Mouse (Mus musculus): Measurements from ENCODE around the gene Gas6.

Gene Gas6

GRCm38 (mm10) chr8:13459431-13459830 lies 34.9 kb downstream of the Gas6 start:
- DNase-seq: no peak

- no peak for DNase-seq
Measured at GRCm38 (mm10) chr8:13455295-13455694, 39.0 kb downstream of the Gas6 start.

- peak; percentile 72 for DNase-seq
Measured at GRCm38 (mm10) chr8:13454341-13455113, 39.8 kb downstream of the Gas6 start.

- no peak for DNase-seq
Measured at GRCm38 (mm10) chr8:13451747-13452277, 42.5 kb downstream of the Gas6 start.

- no peak for DNase-seq
Measured at GRCm38 (mm10) chr8:13448145-13448544, 46.1 kb downstream of the Gas6 start.

GRCm38 (mm10) chr8:13446456-13446855 lies 47.8 kb downstream of the Gas6 start:
- DNase-seq: peak; percentile 52

GRCm38 (mm10) chr8:13442152-13442551 lies 52.1 kb downstream of the Gas6 start:
- DNase-seq: no peak

GRCm38 (mm10) chr8:13437531-13437930 lies 56.8 kb downstream of the Gas6 start:
- no peak for DNase-seq

GRCm38 (mm10) chr8:13436052-13436451 lies 58.2 kb downstream of the Gas6 start:
- DNase-seq: no peak

- DNase-seq: no peak
Measured at GRCm38 (mm10) chr8:13434889-13435288, 59.4 kb downstream of the Gas6 start, which contains the start of gene Tmem255b. TSS of gene Tmem255b (plus strand) at chr8:13435189.

- DNase-seq: no peak
Measured at GRCm38 (mm10) chr8:13433130-13433529, 61.2 kb downstream of the Gas6 start.

GRCm38 (mm10) chr8:13430866-13431265 lies 63.4 kb downstream of the Gas6 start:
- no peak for DNase-seq

- no peak for DNase-seq
Measured at GRCm38 (mm10) chr8:13430412-13430811, 63.9 kb downstream of the Gas6 start.

- DNase-seq: no peak
Measured at GRCm38 (mm10) chr8:13428156-13428555, 66.1 kb downstream of the Gas6 start.

GRCm38 (mm10) chr8:13427351-13427750 lies 66.9 kb downstream of the Gas6 start:
- no peak for DNase-seq

- DNase-seq: no peak
Measured at GRCm38 (mm10) chr8:13420970-13421369, 73.3 kb downstream of the Gas6 start.

GRCm38 (mm10) chr8:13419111-13419639 lies 75.1 kb downstream of the Gas6 start:
- DNase-seq: no peak

- DNase-seq: no peak
Measured at GRCm38 (mm10) chr8:13415879-13416278, 78.4 kb downstream of the Gas6 start.

Measured in layer of hippocampus, adult 9-11 months (tissue).